Mouse (Mus musculus): ENCODE results near the gene Zkscan3.
A peak's percentile ranks its signal among the peaks of the same experiment; 100 is the strongest.
"Not testable (repeated sequence)": the region's sequence is repeated elsewhere in the genome, so short reads cannot be mapped to it uniquely, and the experiment has no call there.

Zkscan3 gene

GRCm38 (mm10) chr13:21397486-21397885 is 5.1 kb downstream of the Zkscan3 start:
- no peak for DNase-seq (ENCODE audit: low read depth, low spot score)

- not testable (repeated sequence) for DNase-seq (ENCODE audit: low read depth, low spot score)
Observed at GRCm38 (mm10) chr13:21396048-21396447, 6.5 kb downstream of the Zkscan3 start.

- no peak for DNase-seq (ENCODE audit: low read depth, low spot score)
Observed at GRCm38 (mm10) chr13:21395623-21396022, 6.9 kb downstream of the Zkscan3 start.

GRCm38 (mm10) chr13:21395211-21395610 is 7.3 kb downstream of the Zkscan3 start:
- DNase-seq (ENCODE audit: low read depth, low spot score) = no peak

GRCm38 (mm10) chr13:21377773-21378172 is 24.8 kb downstream of the Zkscan3 start:
- no peak for DNase-seq (ENCODE audit: low read depth, low spot score)

GRCm38 (mm10) chr13:21372700-21373099 is 29.9 kb downstream of the Zkscan3 start:
- DNase-seq (ENCODE audit: low read depth, low spot score) = no peak

GRCm38 (mm10) chr13:21366635-21367034 is 35.9 kb downstream of the Zkscan3 start:
- DNase-seq (ENCODE audit: low read depth, low spot score) = no peak

GRCm38 (mm10) chr13:21363719-21364118 is 38.8 kb downstream of the Zkscan3 start:
- DNase-seq (ENCODE audit: low read depth, low spot score) = no peak

GRCm38 (mm10) chr13:21362621-21363248 is 39.8 kb downstream of the Zkscan3 start, which contains the start of gene Zscan12:
Zscan12 (plus strand) TSS chr13:21362820.
- peak; percentile 94 for DNase-seq (ENCODE audit: low read depth, low spot score)

- no peak for DNase-seq (ENCODE audit: low read depth, low spot score)
Observed at GRCm38 (mm10) chr13:21350593-21350992, 52.0 kb downstream of the Zkscan3 start.

GRCm38 (mm10) chr13:21346610-21347009 is 55.9 kb downstream of the Zkscan3 start, which contains the start of gene Olfr1367:
Olfr1367 (plus strand) TSS chr13:21346910.
- DNase-seq (ENCODE audit: low read depth, low spot score) = no peak

Data from mesoderm, embryonic 11.5 days (tissue).